Mouse (Mus musculus) layer of hippocampus, adult 2 months (tissue): ENCODE data around the gene Gm21586. TPM values are rescaled to one million over a fixed set of nuclear protein-coding genes. Genes with fewer than 3 reads are reported as not detected.
"Not testable (repeated sequence)": the region's sequence is repeated elsewhere in the genome, so short reads cannot be mapped to it uniquely, and the experiment has no call there.

Experiments used
- DNase-seq, 2 experiments: peaks; one replicate each; pipeline ENCODE4 v3.0.0; 2022; ENCODE audit warnings: low spot score in 2 of 2
- H3K27ac ChIP-seq: fragments of 200-600 bp; 2 replicates; pipeline ENCODE4 v1.8.1; 2022
- H3K4me3 ChIP-seq: fragments of 200-600 bp; 2 replicates; pipeline ENCODE4 v1.8.1; 2022; ENCODE audit warnings: mild to moderate bottlenecking
- long read RNA-seq, 2 experiments: library from polyadenylated mRNA; stranded (forward); transcript quantifications; one replicate each; pipeline ENCODE4 v2.0.0; 2021; ENCODE audit warnings: borderline mapping rate in 2 of 2
- total RNA-seq, 2 experiments: library from RNA; stranded (reverse); gene quantifications; 2 replicates each; pipeline ENCODE4 v1.2.3; 2021

The Gm21586 gene
- not detected for total RNA-seq
- long read RNA-seq, experiment 1, partial matches to known transcripts: 0 of 2 reads
- long read RNA-seq, experiment 1, other reads (novel, unspliced or antisense): 1 of 2 reads
- long read RNA-seq, experiment 2, partial matches to known transcripts: 0 of 1 reads
- long read RNA-seq, experiment 2, other reads (novel, unspliced or antisense): 1 of 1 reads

- H3K4me3 ChIP-seq, DNase-seq, H3K27ac ChIP-seq: not testable (repeated sequence)
Measured at GRCm38 (mm10) chr4:42439078-42439477, at the start of gene Gm21586. Gene Gm21586 (plus strand): TSS chr4:42439378.

- H3K4me3 ChIP-seq, DNase-seq, H3K27ac ChIP-seq: not testable (repeated sequence)
Measured at GRCm38 (mm10) chr4:42466452-42466851, 27.3 kb downstream of the Gm21586 start, which contains the start of gene Gm2163. Gene Gm2163 (plus strand): TSS chr4:42466752.

Other genes with a start within 250 kb of the Gm21586 start
- gene Gm10600, start 198.7 kb upstream of the Gm21586 start, total RNA-seq: 10 to 100 TPM in 1 of 2 experiments, 1 to 10 TPM in 1; 9.8 to 10.2 TPM
- not detected for gene Ccl21b, start 183.6 kb upstream of the Gm21586 start, total RNA-seq
- not detected for gene Gm21953, start 145.1 kb upstream of the Gm21586 start, total RNA-seq
- not detected for gene Fam205a3, start 121.0 kb upstream of the Gm21586 start, total RNA-seq
- gene Gm2163, start 27.4 kb downstream of the Gm21586 start, total RNA-seq: 1 to 10 TPM; 1.8 to 2.3 TPM
- gene Fam205a2, start 88.8 kb downstream of the Gm21586 start, total RNA-seq: not detected
- not detected for gene Gm10591, start 172.8 kb downstream of the Gm21586 start, total RNA-seq
- 10 to 100 TPM; 12.6 to 13.2 TPM for gene Gm2564, start 190.3 kb downstream of the Gm21586 start, total RNA-seq
- not detected for gene Ccl27b, start 215.9 kb downstream of the Gm21586 start, total RNA-seq
- gene Il11ra2, start 222.5 kb downstream of the Gm21586 start, total RNA-seq: under 1 TPM in 1 of 2 experiments, not detected in 1; 0.37 TPM